Mouse (Mus musculus) adrenal gland, adult 18-20 months (tissue): ENCODE results near the gene Ankrd63. TPM values are rescaled to one million over a fixed set of nuclear protein-coding genes. Genes with fewer than 3 reads are reported as not detected.

Experiments
- DNase-seq, 2 experiments: peaks; one replicate each; pipeline ENCODE4 v3.0.0; 2021 to 2022; ENCODE audit warnings: low spot score in 2 of 2
- long read RNA-seq, 2 experiments: library from polyadenylated mRNA; stranded (forward); transcript quantifications; one replicate each; pipeline ENCODE4 v2.0.0; 2021
- total RNA-seq, 2 experiments: library from RNA; stranded (reverse); gene quantifications; 1 replicate in 1 of 2; 2 replicates in 1 of 2; pipeline ENCODE4 v1.2.3; 2021

Gene Ankrd63
- total RNA-seq: under 1 TPM; 0.06 to 0.40 TPM
- long read RNA-seq, experiment 1: 0 reads
- long read RNA-seq, experiment 2: 0 reads

DNA sequence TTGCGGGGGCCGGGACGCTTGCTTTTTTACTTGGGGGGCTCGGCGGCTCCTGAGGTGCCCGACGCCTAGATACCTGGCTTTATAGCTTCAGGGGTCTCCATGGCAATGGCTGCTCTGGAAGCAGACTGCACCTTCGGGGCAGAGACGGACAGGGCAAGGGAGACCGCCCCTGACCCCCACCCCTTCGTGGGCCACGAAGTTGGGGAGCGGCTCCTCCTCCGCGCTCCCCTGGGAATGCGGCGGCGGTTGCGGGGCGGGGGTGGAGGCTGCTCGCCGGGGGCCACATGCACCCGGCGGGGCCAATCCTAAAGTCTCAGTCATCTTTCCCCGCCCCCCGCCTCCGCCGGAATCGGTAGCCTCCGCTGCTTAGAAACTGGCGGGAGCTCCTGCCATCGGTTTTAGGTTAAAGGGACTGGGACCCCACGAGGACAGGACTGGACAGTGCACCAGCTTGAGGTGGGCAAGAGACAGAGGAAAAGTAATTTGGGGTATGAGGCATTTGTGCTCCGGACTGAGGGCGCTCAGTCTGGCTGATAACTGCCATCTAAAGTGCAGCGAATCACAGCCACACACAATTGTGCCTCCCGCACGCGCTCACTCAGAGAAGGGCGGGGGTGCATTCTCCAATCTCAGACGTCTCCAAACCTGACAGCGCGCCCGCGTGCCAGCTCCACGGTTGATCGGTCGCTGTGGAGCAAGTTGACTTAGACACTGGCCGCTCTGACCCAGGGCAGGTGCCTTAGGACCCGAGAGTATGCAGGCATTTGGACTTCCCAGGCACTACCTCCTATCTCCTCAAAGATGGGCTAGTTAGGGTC is at the start of gene Ankrd63:
Gene Ankrd63 (minus strand): TSS at position 51 of the 818 bp plus-strand sequence.
- peak; percentile 43 to 48 for DNase-seq

DNA sequence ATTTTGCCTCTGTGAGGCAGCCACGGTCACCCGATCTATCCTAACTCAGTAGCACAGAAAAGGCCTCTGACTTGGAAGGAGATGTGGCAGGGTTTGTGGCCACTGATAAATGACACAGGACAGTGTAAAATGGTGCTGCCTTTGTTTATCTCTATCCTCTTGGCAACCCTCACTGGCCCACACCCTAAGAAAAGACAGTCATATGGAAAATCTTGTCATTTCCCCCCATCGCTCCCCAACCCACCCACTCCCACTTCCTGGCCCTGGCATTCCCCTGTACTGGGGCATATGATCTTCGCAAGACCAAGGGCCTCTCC is 49.0 kb upstream of the Ankrd63 start:
- DNase-seq: no peak

DNA sequence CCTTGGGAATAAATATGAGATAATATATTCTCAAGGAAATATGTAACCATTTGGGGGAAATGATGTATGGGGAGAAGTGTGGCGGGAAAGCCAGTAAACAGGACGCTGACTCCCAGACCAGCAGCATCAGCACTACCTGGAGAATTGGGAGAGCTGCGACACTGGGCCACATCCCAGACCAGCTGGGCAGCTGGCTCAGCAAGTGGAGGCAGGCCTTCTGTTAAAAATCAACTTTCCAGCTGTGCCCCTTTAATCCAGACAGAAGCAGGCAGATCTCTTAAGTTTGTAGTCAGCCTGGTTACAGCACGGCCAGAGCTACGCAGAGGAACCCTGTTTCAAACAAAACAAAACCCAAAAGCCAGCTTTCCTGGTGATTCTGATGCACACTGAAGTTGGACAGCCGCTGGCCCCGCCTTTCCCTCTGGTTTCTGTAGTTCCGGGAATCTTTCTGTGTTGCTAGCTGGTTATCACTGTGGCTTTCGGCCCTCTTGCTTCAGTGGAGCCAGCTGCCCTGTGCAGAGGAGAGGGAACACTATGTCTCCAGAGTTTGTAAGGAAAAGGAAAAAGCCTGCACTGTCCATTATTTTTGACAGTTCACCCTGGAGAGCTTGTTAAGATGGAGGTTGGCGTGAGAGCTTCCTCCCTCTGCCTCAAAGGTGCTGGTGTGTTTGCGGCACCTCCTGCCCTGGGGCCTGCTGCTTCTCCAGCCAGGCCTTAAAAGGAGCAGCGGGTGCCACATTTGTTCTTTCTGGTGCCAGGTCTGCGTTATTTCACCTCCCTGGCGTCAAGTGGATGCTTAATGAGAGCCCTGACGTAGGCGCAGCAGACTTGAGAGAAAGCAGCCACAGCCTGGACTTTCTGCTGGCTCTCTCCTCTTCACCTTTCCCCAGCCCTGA is 48.4 kb upstream of the Ankrd63 start:
- DNase-seq: no peak

DNA sequence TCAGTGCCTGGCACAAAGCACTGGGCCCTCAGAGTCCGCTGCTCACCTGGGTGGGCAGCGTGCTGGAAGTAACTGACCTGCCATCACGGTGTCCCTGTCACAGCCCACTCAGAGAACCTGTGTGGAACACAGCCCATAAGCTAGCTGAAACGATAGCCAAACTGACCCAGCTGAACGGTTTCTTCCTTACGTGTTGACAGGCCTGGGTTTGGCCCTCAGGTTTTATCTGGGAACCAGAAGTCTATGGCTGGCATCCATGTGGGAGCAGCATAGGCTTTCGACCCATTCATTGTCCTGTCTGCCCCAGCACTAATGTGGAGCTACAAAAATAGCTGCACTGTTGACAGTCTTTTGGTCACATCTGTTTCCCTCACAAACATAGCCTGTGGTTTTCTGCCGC is 46.7 kb upstream of the Ankrd63 start:
- no peak for DNase-seq

GRCm38 (mm10) chr2:118749341-118749884 is 45.6 kb upstream of the Ankrd63 start:
- no peak for DNase-seq

GRCm38 (mm10) chr2:118747301-118747960 is 43.7 kb upstream of the Ankrd63 start:
- DNase-seq: peak in 1 of 2 experiments; percentile 36

DNA sequence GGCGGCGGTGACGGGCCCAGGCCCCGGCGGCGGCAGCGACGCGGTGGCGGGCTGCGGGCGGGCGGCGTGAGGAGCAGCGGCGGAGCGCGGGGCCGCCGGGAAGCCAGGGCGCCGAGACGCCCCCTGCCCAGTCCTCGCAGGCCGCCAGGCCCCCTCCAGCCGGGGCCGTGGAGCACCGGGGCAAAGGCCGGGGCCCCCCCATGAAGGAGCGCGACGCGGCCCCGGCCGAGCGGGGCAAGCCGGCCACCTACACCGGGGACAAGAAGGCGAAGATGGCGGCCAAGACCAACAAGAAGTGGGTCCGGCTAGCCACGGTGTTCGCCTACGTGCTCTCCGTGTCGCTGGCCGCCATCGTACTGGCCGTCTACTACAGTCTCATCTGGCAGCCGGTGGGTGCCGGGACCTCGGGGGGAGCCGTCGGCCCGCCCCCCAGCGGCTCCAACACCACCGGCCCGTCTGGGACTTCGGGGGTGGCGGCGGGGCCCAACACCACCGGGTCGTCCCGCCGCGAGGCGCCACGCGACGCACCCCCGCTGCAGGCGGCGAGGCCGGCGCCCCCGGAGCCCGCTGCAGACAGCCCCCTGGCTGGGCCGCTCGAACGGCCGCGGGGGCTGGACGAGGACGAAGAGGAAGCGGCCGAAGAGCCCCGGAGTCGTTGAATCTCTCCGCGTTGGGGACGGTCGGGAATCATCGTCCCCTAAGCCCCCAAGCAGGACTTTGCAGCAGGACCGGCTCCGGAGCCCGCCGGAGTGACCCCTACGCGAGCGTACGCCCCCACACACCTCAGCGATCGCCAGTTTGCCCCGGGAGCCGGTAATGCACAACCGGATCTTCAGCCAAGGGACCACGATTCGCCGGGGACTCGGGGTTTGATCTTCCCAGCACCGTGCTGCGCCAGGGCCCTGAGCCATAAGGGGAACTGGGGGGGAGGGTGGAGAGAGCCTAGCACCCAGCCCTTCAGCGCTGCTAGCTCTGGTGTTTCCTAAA is 42.4 kb upstream of the Ankrd63 start:
- DNase-seq: peak in 1 of 2 experiments; percentile 44

DNA sequence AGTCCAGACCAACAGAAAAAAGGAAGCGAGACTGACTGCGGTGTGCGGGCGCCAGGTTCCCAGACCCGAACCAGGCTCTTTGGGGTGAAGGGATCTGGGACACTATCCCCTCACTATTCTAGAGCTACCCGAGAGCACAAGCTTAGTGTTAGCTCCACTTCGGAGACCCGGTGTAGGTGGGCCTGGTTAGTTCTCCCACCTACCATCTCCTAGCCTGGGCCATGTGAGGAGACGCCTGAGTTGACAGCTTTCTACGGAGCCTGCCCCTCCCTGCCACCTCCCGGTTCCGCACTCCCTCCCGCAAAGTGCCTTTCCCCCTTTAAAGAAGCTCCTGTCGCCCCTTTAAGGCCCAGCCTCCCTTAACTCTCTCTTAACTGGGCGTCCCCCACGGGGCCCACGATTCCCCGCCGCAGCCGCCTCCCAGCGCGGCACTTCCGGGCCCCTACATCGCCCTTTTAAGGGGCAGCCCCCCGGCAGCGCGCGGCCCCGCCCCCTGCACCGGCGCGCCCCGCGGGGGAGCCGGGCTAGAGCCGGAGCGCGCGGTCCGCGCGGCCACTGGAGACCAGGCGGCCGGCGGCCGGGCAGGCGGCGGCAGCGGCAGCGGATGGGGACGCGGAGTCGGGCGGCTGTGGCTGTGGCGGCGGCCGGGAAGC is 41.6 kb upstream of the Ankrd63 start, which contains the start of gene Inafm2:
Gene Inafm2 (plus strand): TSS at position 527 of the 653 bp plus-strand sequence.
- DNase-seq: peak; percentile 92 to 94

GRCm38 (mm10) chr2:118744621-118745020 is 40.9 kb upstream of the Ankrd63 start:
- DNase-seq: peak in 1 of 2 experiments; percentile 16

- DNase-seq: no peak
These were observed 39.6 kb upstream of the Ankrd63 start for GRCm38 (mm10) chr2:118743261-118743943.

DNA sequence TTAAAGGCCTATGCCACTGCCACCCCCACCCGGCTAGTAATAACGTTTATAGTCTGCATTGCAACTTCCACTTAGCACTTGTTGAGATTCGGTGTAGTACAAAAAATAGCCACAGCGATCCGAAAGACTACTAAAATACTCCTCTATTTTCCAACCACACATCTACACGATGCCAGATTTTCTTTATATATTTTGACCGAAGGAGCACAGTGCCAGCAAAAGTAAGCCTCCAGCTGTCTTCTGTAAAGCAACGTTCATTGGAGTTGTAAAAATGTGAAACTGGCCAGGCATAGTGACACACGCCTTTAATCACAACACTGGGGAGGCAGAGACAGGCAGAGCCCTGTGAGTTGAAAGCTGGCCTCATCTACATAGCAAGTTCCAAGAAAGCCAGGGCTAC is 37.4 kb upstream of the Ankrd63 start:
- no peak for DNase-seq

DNA sequence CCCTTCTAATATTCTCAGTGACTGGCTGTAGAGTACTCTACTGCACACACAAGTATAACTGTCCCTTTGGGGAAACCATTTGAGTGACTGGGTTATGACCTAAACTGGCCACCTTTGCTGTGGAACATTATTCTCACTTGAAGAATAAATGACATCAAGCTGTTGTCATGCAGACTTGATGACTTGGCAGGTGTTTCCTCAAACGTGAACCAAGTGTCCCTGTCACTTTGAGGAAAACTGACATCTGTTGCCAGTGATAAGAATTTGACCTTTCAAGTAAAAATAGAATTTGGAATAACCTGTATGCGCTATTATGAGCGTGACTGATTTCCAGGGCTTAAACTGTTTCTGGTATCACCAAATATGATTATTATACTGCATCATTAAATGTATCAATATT is 36.6 kb upstream of the Ankrd63 start:
- no peak for DNase-seq

- DNase-seq: no peak
These were observed 29.6 kb upstream of the Ankrd63 start for GRCm38 (mm10) chr2:118733341-118733740.

- no peak for DNase-seq
These were observed 28.2 kb upstream of the Ankrd63 start for GRCm38 (mm10) chr2:118731981-118732380.

DNA sequence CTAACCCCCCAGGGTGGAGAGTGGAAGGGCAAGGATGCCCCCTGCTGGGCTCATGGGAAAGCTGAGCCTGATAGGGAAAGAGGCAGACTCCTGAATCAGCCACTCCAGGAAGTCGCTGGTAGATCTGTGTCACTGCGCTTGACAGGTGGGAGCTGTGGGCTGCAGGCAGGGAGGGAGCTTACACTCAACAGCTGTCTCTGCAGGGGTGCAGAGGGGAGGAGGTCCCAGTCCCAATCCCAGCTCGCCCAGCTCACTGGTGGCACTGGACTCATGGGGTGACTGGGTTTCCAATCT is 26.8 kb upstream of the Ankrd63 start:
- peak; percentile 82 to 84 for DNase-seq

DNA sequence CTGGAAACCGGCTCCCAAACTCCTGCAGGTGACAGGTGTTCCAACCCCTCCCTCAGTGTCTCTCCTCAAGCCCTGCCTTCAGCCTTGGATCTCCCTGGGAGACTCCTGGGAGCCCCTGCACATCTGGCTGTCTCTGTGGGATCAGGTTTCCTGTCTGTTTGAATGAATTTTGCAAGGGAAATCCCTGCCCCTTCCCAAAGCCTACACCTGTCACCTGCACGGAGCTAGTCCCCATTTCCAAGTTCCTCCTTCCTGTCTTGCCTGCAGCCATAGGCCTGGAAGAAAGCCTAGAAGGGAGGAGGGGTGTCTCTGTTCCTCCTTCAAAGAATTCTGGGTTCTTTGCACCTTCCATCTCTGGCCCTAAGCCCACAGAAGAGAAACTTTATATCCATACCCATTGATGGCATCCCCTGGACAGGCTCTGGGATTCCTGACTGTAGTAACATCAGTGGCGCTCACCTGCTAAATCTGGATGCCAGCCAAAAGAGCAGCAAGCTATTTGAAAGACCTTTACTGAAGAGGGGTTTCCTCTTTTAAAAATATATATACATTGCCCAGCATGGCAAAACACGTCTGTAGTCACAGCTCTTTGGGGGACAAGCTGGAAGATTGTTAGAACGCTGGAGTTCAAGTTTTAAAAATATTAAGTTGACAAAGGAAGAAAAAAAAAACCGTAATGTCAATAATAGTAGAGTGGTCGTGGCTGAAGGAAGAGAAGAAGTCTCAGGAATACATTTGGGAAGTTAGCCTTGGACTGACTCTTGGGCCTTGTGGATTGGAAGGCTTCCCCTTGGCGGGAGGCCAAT is 26.3 kb upstream of the Ankrd63 start:
- DNase-seq: no peak

GRCm38 (mm10) chr2:118729194-118729593 is 25.4 kb upstream of the Ankrd63 start:
- DNase-seq: no peak

DNA sequence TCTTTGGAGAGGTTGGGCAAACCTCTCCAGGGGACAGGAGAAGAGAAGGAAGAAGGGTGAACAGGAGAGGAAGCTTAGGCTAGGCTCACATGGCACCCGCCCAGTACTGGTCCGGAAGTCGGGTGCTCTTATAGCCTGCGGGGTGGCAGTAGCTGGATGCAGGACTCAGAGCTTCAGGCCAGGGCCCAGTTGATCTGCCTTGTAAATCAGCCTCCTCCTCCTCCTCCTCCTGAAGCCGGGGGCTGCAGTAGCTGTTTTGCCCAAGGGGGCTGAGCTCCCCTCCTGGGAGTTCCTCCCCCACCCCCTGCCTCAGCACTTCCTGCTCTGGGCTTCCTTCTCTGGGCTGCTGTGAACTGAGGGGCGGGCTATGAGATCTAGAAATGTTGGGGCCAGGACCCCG is 24.6 kb upstream of the Ankrd63 start, which contains the start of gene Plcb2:
Gene Plcb2 (minus strand): TSS at position 102 of the 400 bp plus-strand sequence.
- DNase-seq: no peak
